Mouse (Mus musculus) spleen, postnatal 0 days (tissue): ENCODE results near the gene Gm10803. TPM values are rescaled to one million over a fixed set of nuclear protein-coding genes. Genes with fewer than 3 reads are reported as not detected.

ENCODE experiments used
- polyA plus RNA-seq: library from polyadenylated mRNA; unstranded; fragments of >200 nt; fragmentation: Nextera tagmentation; extraction: Ambion mirVana; gene quantifications from 2 replicates; pipeline ENCODE4 v1.2.1, GENCODE M21; 2015

Gene Gm10803
- polyA plus RNA-seq: not detected in 2 replicates

DNA sequence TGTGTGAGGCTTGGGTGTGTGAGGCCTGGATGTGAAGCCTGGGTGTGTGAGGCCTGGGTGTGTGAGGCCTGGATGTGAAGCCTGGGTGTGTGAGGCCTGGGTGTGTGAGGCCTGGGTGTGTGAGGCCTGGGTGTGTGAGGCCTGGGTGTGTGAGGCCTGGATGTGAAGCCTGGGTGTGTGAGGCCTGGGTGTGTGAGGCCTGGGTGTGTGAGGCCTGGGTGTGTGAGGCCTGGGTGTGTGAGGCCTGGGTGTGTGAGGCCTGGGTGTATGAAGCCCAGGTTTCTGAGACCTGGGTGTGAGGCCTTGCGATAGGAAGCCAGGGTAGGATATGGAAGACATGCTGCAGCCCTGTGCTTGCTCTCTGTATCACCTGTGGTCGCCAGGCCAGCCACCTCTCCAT is at the start of gene Gm10803:
TSS of gene Gm10803 (plus strand) at position 301 of the 400 bp plus-strand sequence.

Other genes starting within 250 kb of the Gm10803 start
- gene Tspan18, start 226.1 kb upstream of the Gm10803 start, polyA plus RNA-seq: 9.3 and 9.6 TPM in 2 replicates
- 171 and 180 TPM in 2 replicates for gene Cd82, start 97.4 kb upstream of the Gm10803 start, polyA plus RNA-seq
- 0.02 and 0.04 TPM in 2 replicates for gene Alx4, start 81.8 kb downstream of the Gm10803 start, polyA plus RNA-seq